Mouse (Mus musculus) right cerebral cortex, adult 2 months (tissue): Measurements from ENCODE around the gene Notch1.

Source experiments
- DNase-seq, 2 experiments: peaks; one replicate each; pipeline ENCODE4 v3.0.0; 2021 to 2022; ENCODE audit warnings: low spot score in 2 of 2

The Notch1 gene

DNA sequence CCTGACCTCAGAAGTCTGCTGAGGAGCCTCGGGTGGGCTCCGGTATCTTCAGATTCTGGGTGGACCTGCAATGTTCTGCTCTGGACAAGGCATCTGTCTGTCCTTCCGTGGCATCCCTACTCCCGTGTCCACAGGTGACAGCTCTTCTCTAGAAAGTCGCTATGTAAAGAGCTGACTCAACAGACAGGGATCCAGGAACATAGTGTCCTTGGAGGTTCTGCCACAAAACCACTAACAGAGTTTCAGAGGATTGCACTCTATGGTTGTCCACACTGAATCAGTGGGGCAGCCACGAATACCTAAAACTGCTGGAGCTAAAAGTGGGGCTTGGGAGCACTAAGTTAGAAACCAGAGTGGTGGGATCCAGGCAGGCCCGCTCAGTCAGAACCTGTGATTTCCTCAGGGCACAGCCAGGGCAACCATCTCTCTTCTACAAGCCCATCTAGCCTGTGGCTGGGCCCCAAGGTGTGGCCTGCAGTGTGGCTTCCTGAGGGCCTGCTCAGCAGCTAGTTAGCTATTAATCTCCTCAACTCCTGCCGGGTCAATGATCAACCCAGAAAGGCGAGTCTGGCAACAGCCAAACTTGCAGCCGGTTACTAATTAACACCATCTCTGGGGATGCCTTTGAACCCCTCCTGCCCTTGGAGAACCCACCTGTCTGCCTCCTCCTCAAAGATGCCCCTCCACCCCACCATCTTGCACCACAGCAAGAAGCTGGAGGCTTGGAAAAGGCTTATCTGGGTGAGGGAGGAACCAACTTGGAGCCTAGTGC, 34.6 kb downstream of the Notch1 start:
- DNase-seq, result no peak

DNA sequence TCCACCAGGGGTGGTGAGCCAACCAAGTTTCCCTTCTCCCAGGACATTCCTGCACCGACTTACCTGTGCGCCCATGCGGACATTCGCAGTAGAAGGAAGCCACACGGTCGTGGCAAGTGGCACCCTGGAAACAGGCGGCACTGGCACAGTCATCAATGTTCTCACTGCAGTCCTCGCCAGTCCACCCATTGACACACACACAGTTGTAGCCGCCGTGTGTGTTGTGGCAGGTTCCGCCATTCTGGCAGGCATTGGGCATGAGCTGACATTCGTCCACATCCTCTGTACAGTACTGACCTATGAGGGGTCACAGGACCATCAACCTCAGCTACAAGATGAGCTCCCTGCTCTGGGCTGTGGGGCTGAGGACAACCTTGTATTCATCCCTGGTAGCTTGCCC, 35.6 kb downstream of the Notch1 start:
- DNase-seq, result no peak

DNA sequence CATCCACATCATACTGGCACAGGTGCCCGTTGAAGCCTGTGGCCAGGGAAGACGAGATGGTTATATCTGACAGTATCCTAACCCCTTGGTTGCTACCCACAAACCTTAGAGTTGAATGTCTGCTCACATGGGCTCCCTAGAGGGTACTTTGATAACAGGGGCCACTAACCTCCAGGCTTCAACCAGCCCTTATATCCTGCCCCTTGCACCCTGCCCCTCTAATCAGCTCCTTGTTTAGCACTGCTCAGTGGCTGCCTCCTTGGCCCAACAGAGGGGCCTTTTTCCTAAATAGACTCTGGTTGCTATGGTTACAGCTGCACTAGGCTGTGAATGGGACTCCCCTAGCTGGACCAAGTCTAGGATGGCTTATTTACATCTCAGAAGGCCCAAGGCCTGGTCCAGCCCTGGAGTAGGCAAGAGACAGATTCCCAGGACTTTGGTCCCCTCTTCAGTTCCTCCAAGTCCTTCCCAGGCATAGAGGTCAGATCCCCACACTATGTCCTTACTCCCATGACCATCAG, 37.7 kb downstream of the Notch1 start:
- no peak for DNase-seq

DNA sequence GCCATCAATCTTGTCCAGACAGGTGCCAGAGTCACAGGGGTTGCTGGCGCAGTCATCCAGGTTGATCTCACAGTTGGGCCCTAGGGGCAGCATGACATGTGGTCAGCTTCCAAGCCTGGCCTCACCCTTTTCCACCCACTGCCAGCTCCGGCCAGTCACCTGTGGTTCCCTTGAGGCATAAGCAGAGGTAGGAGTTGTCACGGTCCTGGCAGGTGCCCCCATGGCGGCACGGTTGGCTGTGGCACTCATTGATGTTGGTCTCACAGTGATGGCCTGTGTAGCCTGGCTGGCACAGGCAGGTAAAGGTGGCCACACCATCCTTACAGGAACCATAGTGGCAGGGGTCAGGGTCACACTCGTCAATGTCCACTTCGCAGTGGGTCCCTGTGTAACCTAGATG, 38.6 kb downstream of the Notch1 start:
- DNase-seq, result no peak

DNA sequence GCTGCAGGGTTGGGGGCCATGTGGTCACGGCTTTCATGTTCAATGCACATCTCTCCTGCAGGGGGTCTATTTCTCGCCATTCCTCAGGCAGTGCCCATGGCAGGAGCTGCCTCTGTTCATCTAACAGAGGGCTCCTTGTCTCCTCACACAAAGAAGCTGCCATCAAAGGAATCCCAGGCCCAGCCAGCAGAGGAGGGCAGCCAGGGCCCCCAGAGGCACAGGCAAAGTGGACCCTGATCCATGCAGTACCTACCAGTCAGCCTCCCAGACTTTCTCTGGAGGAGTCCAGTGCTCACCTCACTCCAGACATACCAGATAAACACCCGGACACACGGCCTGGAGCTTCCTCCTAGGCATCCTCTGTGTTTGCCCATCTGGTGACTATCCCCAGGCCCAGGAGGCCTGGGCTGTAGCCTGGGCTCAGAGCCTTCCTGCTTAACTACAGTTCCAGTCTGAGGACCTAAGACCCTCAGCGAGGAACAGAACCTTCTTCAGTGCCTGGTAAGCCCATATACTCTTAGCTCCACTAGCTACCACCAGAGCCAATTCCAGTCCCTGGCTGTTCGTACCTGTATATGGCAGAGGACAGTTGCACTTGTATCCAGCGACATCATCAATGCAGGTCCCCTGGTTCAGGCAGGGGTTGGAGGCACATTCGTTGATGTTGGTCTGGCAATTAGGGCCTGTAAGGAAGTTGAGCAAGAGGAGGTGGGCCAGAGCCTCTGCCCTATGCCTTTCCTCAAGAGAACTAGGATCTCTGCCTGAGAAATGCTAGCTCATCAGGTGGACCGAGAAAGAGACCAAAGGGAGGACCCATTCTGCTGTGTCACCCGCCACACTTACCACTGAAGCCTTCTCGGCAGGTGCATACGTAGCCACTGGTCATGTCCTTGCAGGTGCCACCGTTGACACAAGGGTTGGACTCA, 40.7 kb downstream of the Notch1 start:
- DNase-seq, result no peak

DNA sequence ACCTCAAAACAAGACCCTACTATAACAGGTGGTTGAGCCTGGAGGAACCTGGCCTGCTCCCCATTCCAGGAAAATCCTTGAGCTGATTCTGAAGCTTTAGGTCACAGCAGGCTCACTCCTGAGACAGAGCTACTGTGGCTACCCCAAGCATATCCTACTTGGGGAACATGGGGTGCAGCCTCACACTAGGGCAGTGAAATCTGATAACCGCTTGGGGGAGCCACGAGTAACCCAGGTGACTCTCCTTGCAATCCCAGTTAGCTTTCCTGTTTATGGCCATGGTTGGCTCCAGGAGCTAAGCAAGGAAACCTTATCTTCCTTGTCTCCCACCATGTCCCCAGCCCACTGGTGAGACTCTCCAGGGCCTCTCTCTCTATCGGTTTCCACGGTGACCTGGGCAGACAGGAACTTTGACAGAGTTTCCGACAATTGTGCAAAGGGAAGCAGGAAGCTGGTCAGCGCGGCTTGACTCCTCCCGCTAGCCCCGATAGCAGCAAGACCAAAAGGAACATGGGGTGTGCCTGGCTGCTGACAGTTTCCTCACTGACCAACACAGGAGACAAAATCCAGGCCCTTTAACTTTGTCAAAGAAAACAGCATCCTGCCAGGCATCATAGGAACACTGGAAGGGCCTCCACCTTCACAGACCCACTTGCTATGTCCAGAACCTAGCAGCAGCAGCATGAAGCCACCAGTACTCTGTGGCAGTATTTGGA, 41.5 kb downstream of the Notch1 start:
- no peak for DNase-seq

DNA sequence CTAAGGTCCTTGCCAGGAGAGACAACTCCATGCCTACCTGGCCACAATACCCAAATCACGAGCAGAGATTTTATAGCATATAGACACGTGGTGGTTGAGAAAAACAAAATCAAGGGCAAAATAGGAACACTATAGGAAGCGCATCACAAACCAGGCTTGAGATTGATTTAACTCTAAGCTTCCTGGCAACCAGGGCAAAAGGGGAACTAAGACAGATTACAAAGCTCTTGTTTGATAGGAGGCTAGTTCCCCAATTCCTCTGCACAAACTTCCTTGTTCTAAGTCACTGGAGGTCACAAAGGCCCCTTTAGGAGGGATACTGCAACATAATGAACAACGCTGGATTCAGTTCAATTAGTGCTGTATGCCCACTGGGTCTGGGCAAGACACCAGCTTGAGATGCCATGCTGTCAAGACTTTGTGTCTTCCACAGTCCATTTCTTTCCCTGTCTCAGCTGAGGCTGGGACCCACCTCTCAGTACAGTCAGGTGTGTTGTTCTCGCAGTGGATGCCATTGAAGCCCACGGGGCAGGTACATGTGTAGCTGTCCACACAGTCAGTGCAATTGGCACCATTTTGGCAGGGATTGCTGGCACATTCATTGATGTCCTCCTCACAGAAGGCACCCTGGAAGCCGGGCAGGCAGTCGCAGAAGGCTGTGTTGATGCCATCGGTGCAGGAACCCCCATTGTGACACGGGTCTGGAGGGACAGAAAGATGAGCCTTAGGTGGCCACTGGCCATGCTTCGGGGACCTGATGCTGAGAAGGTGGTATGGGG, 44.0 kb downstream of the Notch1 start:
- DNase-seq, result no peak

DNA sequence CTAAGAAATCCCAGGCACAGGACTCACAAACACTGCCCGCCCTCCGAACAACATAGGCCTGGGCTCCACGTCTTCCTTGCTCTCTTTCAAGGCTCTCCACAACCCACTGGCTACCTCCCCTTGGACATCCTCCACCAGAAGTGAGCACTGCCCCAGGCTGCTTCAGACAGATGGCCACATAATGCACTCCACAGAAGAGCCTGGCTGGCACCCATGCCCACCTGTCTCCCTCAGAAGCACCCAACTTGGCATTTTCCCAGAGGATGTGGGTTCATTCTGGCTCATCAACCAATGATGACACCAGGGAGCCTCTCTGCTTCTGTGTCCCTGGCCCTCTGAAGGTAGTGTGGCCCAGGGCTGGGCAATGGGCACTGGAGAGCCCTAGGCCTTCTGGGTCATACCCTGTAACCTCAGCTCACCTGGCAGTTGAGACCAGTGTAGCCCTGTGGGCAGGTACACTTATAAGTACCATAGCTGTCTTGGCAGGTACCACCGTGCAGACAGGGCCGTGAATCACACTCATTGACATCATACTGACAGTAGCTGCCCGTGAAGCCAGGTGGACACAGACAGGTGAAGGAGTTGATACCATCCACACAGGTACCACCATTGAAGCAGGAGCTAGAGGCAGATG, 44.7 kb downstream of the Notch1 start:
- DNase-seq, result no peak

DNA sequence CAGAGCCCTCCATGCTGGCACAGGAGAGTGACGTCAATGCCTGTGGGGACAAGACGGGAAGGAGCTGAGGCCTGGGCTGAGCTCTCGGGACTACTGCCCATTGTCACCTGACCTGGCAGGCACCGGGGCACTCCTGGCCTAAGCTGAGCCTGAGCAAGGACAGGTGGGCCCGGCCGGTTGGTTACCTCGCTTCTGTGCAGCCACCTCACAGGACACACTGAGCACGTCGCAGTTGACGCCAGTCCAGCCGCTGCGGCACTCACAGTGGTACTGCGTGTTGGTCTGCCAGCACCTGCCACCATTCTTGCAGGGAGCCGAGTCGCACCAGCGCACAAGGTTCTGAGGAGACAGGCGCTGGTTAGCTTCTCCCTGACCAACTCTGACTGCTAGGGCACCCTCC, 45.5 kb downstream of the Notch1 start:
- DNase-seq, result no peak

DNA sequence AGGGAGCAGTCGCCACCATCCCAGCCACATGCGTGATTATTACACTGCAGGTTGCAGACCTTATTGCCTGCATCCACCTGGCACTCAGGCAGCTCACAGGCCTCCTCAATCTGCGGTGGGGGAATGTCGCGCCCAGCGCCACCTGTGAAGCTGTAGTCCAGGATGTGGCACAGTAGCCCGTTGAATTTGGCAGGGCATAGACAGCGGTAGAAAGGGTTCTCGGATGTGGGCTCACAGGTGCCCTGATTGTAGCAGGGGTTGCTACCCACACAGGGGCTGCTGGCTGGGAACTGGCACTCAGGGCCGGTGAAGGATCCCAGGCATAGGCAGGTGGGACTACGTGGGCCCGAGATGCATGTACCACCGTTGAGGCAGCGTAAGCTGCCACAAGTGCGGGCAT, 48.1 kb downstream of the Notch1 start:
- DNase-seq, result no peak

DNA sequence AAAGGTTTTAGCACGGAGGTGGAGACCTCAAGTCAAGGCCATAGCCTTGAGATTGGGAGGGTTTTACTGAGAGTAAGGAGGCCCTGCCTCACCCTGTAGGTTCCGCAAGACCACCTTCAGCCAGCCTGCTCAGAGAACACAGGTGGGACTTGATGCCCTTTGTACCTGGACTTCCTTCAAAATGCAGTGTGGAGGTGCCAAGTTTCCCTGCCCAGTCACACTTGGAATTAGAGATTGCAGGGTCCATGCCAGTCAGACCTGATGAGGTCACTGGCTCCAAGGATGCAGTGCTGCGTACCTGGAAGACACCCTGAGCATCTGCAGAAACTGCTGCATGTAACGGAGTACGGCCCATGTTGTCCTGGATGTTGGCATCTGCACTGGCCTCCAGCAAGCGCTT, 53.1 kb downstream of the Notch1 start:
- no peak for DNase-seq

DNA sequence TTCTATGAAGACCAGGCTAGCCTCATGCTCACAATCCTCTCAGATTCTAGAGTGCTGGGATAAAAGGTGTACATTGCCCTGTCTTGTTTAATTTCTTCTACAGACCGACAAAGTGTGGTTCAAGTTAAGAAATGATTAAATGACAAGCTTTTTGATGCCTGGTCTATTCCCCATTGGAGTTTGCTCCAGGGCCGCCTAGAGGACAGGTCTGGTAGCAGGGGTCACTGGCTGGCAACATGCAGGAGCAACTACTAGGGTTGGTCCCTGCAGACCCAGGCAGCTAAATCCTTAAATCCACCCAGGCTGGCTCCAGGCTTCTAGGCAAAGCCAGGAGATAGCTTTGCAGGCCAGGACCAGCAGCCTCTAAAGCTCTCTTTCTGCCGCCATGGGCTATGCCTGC, 53.5 kb downstream of the Notch1 start:
- DNase-seq, result no peak

DNA sequence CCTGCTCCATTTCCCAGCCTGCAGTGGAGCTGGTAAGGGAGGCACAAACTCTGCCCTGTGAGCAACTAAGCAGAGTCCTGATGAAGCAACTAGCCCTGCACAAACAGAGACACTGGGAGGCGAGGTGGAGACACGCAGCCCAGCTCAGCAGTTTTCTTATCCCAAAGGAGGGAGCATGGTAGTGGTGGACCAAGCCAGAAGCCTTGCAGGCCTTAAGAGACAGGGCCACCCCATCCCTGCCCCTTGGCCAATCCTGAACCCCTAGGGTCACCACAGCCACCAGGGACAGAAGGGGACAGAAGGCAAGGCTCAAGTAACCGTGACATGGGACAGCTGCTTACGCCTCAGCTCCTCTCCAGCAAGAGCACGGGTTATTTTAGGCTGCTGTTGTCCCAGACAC, 54.8 kb downstream of the Notch1 start:
- DNase-seq, result no peak

DNA sequence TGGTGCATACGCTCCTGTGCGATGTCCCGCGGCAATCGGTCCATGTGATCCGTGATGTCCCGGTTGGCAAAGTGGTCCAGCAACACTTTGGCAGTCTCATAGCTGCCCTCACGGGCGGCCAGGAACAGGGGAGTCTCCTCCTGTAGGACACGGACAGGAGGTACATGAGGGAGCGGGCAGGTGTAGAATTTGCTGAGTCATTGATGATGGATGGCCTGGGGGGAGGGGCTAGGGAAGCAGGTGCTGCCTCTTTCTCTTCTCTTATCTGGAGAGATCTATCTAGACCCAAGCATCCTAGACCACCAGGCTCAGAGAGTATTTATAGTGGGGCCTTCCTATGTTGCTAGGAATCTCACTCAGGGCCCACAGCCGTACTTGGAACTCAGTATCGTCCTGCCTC, 55.6 kb downstream of the Notch1 start:
- DNase-seq, result no peak

DNA sequence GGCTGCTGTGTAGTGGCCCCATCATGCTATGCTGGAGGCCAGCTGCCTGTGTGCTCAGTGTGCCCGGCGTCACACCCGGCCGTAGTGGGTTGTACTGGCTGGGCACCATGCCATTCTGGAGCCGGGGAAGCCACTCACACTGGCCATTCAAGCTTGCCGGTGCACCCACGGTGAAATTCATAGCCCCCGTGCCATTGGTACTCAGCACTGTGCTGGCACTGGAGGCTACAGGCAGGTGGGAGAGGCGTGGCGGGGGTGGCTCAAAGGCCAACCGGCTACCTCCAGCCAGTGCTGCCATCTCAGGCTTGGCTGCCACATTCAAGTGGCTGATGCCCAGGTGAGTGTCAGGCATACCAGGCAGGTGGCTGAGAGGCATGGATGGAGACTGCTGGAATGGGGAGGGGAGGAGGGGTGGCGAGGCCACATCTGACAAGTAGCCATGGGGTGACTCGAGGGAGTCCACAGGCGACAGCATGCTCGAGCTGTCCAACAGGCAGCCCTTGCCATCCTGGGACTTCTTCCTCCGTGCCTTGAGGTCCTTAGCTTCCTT, 56.3 kb downstream of the Notch1 start:
- no peak for DNase-seq

DNA sequence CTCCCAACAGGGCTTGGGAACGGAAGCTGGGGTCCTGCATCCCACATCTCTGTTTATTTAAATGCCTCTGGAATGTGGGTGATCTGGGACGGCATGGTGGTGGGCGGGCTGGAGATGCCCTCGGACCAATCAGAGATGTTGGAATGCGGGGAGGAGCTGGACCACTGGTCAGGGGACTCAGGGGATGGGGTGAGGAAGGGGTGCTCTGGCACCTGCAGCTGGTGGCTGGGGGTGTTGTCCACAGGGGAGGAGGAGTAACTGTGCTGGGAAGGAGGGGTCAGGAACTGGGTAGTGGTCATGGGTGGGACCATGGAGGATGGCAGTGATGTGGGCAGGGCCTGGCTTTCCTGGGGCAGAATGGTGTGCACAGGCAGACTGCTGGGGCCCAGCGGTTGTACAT, 57.0 kb downstream of the Notch1 start:
- DNase-seq, result no peak

DNA sequence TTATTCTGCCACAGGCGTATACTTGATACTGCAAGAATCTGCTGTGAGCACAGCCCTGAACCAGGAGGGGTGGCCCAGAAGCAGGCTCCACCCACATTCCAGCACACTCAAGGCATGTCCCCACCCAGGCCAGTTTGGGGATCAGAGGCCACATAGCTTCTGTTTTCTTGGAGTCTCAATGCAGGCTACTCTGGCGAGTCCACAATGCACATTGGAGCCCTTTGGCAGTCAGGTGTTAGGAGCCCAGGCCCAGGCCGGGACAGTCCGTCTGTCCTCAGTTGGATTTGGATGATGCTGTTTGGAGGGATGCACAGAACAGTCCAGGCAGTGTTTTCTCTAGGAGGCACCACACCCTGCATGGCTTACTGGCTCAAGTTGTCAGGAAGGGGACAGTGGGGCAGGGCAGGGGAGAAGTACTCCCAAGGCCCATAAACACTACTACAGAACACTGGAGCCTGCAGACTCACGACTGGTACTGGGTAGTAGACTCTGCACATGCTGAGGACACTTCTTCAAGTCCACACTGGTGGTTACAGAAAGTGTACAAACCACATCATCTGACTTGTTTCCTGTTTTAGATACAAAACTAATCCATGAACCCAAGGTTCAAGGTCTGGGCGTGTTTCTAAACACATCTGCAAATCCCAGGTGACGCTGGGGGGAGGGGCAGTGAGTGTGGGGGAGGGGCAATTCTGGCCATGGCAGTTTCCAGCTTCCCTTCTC, 57.9 kb downstream of the Notch1 start:
- no peak for DNase-seq

DNA sequence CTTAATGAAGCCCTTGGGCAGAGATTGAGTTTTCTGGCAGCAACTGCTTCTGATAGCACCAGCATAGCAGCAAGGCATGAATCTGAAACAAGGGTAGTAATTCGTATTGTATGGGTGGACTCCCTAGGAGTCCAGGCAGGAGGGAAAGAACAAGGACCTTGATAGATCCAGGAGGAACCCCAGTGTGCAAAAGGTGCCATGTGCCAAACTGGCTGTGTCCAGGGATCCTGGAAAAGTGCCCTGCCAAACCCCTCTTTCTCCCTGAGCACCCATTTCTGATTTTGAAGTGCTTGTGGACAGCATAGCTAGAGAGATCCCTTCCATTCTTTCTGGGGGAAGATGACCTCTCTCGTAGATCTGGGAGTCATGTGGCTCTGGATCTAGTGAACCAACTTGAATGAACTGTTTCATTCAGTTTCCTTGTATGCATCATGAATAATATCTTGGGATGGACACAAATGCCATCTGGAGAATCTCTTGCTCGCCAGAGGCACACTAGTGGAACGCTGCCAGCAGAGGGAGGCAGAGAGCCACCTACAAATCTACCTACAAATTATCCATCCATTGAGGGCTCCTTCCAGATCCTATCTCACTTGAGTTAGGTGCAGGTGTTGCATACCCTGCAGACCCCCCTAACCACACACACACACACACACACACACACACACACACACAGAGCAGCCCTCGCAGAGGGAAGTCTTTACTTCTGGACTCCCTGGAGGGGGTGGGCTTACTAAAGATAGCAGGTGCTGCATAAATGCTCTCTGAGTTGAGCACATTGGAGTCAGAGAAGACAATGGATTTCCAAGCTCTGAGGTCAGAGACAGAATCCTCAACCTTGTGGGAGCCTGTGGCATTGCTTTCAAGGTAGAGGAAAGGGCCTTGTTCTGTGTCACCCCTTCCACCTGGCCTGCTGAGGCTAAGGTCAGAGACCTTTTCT, 67.1 kb downstream of the Notch1 start:
- DNase-seq, result peak; percentile 89 to 90

DNA sequence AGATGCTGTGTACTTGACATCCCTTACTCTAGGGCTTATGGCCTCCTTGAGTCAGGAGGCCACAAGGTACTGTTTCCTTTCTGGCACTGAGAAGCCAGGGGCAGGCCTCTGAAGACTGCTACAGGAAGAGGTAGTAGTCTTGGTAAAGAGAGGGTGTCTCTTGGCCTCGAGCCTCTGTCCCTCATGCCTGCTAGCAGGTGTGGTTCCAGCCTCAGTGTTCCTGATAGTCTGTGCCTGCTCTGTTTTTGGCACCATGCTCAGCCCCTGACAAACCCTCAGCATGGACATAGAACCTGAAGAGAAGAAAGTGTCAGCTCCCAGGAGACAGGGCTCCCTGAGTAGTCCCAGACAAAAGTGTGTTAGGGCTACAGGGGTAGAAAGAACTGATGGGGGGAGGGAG, 69.0 kb downstream of the Notch1 start:
- DNase-seq, result no peak
